Mouse (Mus musculus): ENCODE results near the gene Prss48.

- TF ChIP-seq MYOD1 (IDR thresholded peaks at IDR 0.05; ENCODE audit: control insufficient read depth in 1 of 3, insufficient read length in 2 of 3, low read depth in 2 of 3), result no peak
- no peak for TF ChIP-seq MAX (IDR thresholded peaks at IDR 0.05; ENCODE audit: low read depth)
Measured at GRCm38 (mm10) chr3:86016965-86017364, 14.7 kb upstream of the Prss48 start.

All from myocyte (in vitro differentiated cells).